Mouse (Mus musculus) hindbrain, embryonic 14.5 days (tissue): ENCODE measurements around the gene Sfr1. TPM values are rescaled to one million over a fixed set of nuclear protein-coding genes. Genes with fewer than 3 reads are reported as not detected.

Experiments used
- ATAC-seq: fragments of 200-750 bp; cut with Nextera tagmentation; 2 replicates; pipeline ENCODE4 v1.8.0; 2017; ENCODE audit warnings: moderate number of reproducible peaks, mild to moderate bottlenecking, moderate TSS enrichment, moderate library complexity; ENCODE audit not compliant: low FRiP score
- DNase-seq: peaks from one replicate; pipeline ENCODE4 v3.0.0-alpha.2; 2015; ENCODE audit warnings: low spot score
- H3K27ac ChIP-seq: fragments of 300-500 bp; sonication (generic); 2 replicates; pipeline ENCODE4 v1.5.1; 2014; ENCODE audit warnings: mild to moderate bottlenecking, moderate library complexity
- H3K27me3 ChIP-seq: fragments of 300-500 bp; sonication (generic); 2 replicates; pipeline ENCODE4 v1.6.1; 2014; ENCODE audit warnings: mild to moderate bottlenecking, low read length, mixed read lengths; ENCODE audit not compliant: control insufficient read depth, insufficient read depth
- H3K36me3 ChIP-seq: fragments of 300-500 bp; sonication (generic); replicated peaks from 2 replicates; pipeline ENCODE4 v1.6.1; 2014; ENCODE audit not compliant: control insufficient read depth, insufficient read depth
- H3K4me1 ChIP-seq: fragments of 300-500 bp; sonication (generic); replicated peaks from 2 replicates; pipeline ENCODE4 v1.6.1; 2014; ENCODE audit warnings: antibody characterized with exemption, low read length, mixed read lengths; ENCODE audit not compliant: control insufficient read depth, insufficient read depth
- H3K4me2 ChIP-seq: fragments of 300-500 bp; sonication (generic); replicated peaks from 2 replicates; pipeline ENCODE4 v1.6.1; 2014; ENCODE audit warnings: mild to moderate bottlenecking, moderate library complexity
- H3K4me3 ChIP-seq: fragments of 300-500 bp; sonication (generic); replicated peaks from 2 replicates; pipeline ENCODE4 v1.5.1; 2014; ENCODE audit warnings: mild to moderate bottlenecking, low read length
- H3K9ac ChIP-seq: fragments of 300-500 bp; sonication (generic); 2 replicates; pipeline ENCODE4 v1.6.1; 2014
- H3K9me3 ChIP-seq: fragments of 300-500 bp; sonication (generic); 2 replicates; pipeline ENCODE4 v1.6.1; 2016; ENCODE audit warnings: low read length; ENCODE audit not compliant: control insufficient read depth
- WGBS: fragments of 180-500 bp; shearing (Covaris S2); extraction: QIAGEN DNeasy Blood & Tissue Kit; methylation state at CpG from one replicate; pipeline ENCODE4 v1.1.7; 2014; 5-methylcytosine and 5-hydroxymethylcytosine counted together
- microRNA-seq: library from miRNA; unstranded; fragments of <30 nt; microRNA quantifications from one replicate; pipeline ENCODE4, GENCODE M21; 2016
- polyA plus RNA-seq: library from polyadenylated mRNA; unstranded; fragments of >200 nt; fragmentation: Nextera tagmentation; extraction: Ambion mirVana; gene quantifications from 2 replicates; pipeline ENCODE4 v1.2.1, GENCODE M21; 2014

Gene Sfr1
- polyA plus RNA-seq, 1 experiment from 2014 or later = 167 TPM

DNA sequence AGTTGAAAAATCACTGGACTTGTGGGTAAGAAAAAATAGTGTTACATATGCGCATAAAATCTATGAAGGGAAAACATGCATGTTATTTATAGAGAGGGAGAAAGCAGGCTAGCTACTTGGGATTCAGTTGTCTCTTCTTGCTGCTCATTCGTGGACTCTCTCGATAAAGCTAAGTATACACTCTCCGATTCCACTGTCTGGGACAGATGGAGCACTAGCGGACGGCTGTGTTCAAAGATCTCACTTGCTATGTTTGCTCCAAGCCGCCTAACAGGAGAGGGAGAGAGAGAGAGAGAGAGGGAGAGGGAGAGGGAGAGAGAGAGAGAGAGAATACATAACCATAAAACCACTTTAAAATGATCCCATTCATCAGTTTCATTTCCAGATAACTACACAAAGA is 48.7 kb downstream of the Sfr1 start:
- Histone ChIP-seq H3K4me3 (no peak overlapping the region), H3K4me1 (no peaks in the 10 kb centered on the region), H3K4me2 (no peak overlapping the region), H3K9me3 (no peaks in the 10 kb centered on the region), H3K27me3 (no peaks in the 10 kb centered on the region), H3K27ac (no peak overlapping the region), H3K36me3 (no peaks in the 10 kb centered on the region), H3K9ac (no peak overlapping the region)
- DNase-seq (no peak), ATAC-seq (no peak)
- 85% methylated on average over 7 of the region's 7 CpGs for WGBS

- no peak for DNase-seq
- no peak overlapping the region for H3K4me3 ChIP-seq
- no peak for ATAC-seq
- H3K9ac ChIP-seq = no peak overlapping the region
- H3K27ac ChIP-seq = no peak overlapping the region
- H3K9me3 ChIP-seq = no peaks in the 10 kb centered on the region
- no peaks in the 10 kb centered on the region for H3K4me1 ChIP-seq
- H3K36me3 ChIP-seq = no peaks in the 10 kb centered on the region
- no peaks in the 10 kb centered on the region for H3K27me3 ChIP-seq
- WGBS = 80% methylated on average over 11 of the region's 11 CpGs
- no peak overlapping the region for H3K4me2 ChIP-seq
These were observed 49.5 kb downstream of the Sfr1 start for GRCm38 (mm10) chr19:47780972-47781371.

DNA sequence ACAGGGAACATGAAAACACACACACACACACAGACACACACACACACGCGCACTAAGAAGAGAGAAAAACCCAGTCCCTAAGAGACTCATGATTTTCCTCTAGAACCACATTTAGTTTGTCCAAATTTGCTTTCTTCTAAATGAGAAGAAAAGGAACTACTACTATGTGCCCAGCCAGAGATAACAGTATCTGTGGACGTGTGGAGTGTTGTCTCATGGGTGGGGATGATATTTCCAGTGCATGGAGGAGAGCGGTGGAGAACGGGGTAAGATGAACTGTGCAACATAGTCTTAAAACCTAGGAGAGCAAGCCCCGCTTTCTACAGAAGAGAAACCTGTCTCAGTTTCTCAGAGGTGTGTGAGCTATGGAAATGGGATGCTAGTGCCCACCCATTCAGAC is 52.4 kb downstream of the Sfr1 start:
- WGBS = 93% methylated on average over 6 of the region's 6 CpGs
- Histone ChIP-seq H3K4me2 (no peak overlapping the region), H3K27ac (no peak overlapping the region), H3K4me1 (no peaks in the 10 kb centered on the region), H3K9ac (no peak overlapping the region), H3K4me3 (no peak overlapping the region), H3K9me3 (no peaks in the 10 kb centered on the region), H3K27me3 (no peaks in the 10 kb centered on the region), H3K36me3 (no peaks in the 10 kb centered on the region)
- no peak for DNase-seq
- ATAC-seq = no peak

Small RNA genes lying within 50 kb of the gene (microRNA-seq; reads per million reads assigned to microRNA genes)
- gene Mir8090 = not detected

Other genes starting within 250 kb of the Sfr1 start
- 26.8 and 30.9 TPM in 2 replicates for gene Stn1, start 194.2 kb upstream of the Sfr1 start, polyA plus RNA-seq
- 9.7 and 10.6 TPM in 2 replicates for gene Slk, start 152.0 kb upstream of the Sfr1 start, polyA plus RNA-seq
- gene Col17a1, start 39.6 kb upstream of the Sfr1 start, polyA plus RNA-seq = 0.17 and 0.29 TPM in 2 replicates
- 127 and 135 TPM in 2 replicates for gene Gsto1, start 123.3 kb downstream of the Sfr1 start, polyA plus RNA-seq
- gene Gsto2, start 133.9 kb downstream of the Sfr1 start, polyA plus RNA-seq = 1.2 and 1.3 TPM in 2 replicates
- gene Cfap43, start 187.6 kb downstream of the Sfr1 start, polyA plus RNA-seq = 2.3 and 4.2 TPM in 2 replicates
- 4.1 and 5.4 TPM in 2 replicates for gene Itprip, start 187.6 kb downstream of the Sfr1 start, polyA plus RNA-seq
- gene Cfap58, start 206.0 kb downstream of the Sfr1 start, polyA plus RNA-seq = 0.46 and 1.1 TPM in 2 replicates